Mouse (Mus musculus): ENCODE measurements around the gene Mrtfa.

The Mrtfa gene

GRCm38 (mm10) chr15:80994959-80995358 lies 195.6 kb downstream of the Mrtfa start:
- DNase-seq (ENCODE audit: low read depth, low spot score), result no peak

- DNase-seq (ENCODE audit: low read depth, low spot score), result no peak
These were observed 200.8 kb downstream of the Mrtfa start for GRCm38 (mm10) chr15:80989712-80990111.

- no peak for DNase-seq (ENCODE audit: low read depth, low spot score)
These were observed 202.2 kb downstream of the Mrtfa start for GRCm38 (mm10) chr15:80988331-80988730.

GRCm38 (mm10) chr15:80983264-80983663 lies 207.3 kb downstream of the Mrtfa start:
- no peak for DNase-seq (ENCODE audit: low read depth, low spot score)

- DNase-seq (ENCODE audit: low read depth, low spot score), result no peak
These were observed 209.4 kb downstream of the Mrtfa start for GRCm38 (mm10) chr15:80981176-80981575.

- no peak for DNase-seq (ENCODE audit: low read depth, low spot score)
These were observed 210.9 kb downstream of the Mrtfa start for GRCm38 (mm10) chr15:80979611-80980010.

- DNase-seq (ENCODE audit: low read depth, low spot score), result peak; percentile 96
These were observed 212.8 kb downstream of the Mrtfa start, which contains the start of gene Sgsm3 for GRCm38 (mm10) chr15:80977620-80978334. Sgsm3 (plus strand) TSS chr15:80977765.

- no peak for DNase-seq (ENCODE audit: low read depth, low spot score)
These were observed 214.9 kb downstream of the Mrtfa start for GRCm38 (mm10) chr15:80975666-80976065.

GRCm38 (mm10) chr15:80974311-80974710 lies 216.2 kb downstream of the Mrtfa start:
- DNase-seq (ENCODE audit: low read depth, low spot score), result no peak

- DNase-seq (ENCODE audit: low read depth, low spot score), result no peak
These were observed 221.2 kb downstream of the Mrtfa start for GRCm38 (mm10) chr15:80969371-80969770.
